Mouse (Mus musculus) intestine, postnatal 0 days (tissue): ENCODE measurements at regions not wholly inside any gene's neighbourhood (a gene's known extent, or its start where the extent isn't known, plus 50 kb on each side); places are given as distances from the start of the nearest gene placed in this dataset.

ENCODE experiments used
- ATAC-seq: fragments of 200-750 bp; cut with Nextera tagmentation; 2 replicates; pipeline ENCODE4 v1.8.0; 2017; ENCODE audit warnings: mild to moderate bottlenecking, moderate TSS enrichment, moderate library complexity
- H3K27ac ChIP-seq: fragments of 300-500 bp; sonication (generic); 2 replicates; pipeline ENCODE4 v1.5.1; 2014; ENCODE audit warnings: mild to moderate bottlenecking, low read depth, low read length, moderate library complexity
- H3K27me3 ChIP-seq: fragments of 300-500 bp; sonication (generic); replicated peaks from 2 replicates; pipeline ENCODE4 v1.6.1; 2014; ENCODE audit warnings: low read length, mixed read lengths; ENCODE audit not compliant: control insufficient read depth, insufficient read depth
- H3K36me3 ChIP-seq: fragments of 300-500 bp; sonication (generic); 2 replicates; pipeline ENCODE4 v1.6.1; 2014; ENCODE audit warnings: mild to moderate bottlenecking, moderate library complexity; ENCODE audit not compliant: control insufficient read depth, insufficient read depth
- H3K4me1 ChIP-seq: fragments of 300-500 bp; sonication (generic); replicated peaks from 2 replicates; pipeline ENCODE4 v1.6.1; 2014; ENCODE audit warnings: antibody characterized with exemption, low read length, mixed read lengths; ENCODE audit not compliant: control insufficient read depth, insufficient read depth
- H3K4me2 ChIP-seq: fragments of 300-500 bp; sonication (generic); replicated peaks from 2 replicates; pipeline ENCODE4 v1.6.1; 2014; ENCODE audit warnings: low read depth, mild to moderate bottlenecking, moderate library complexity
- H3K4me3 ChIP-seq: fragments of 300-500 bp; sonication (generic); 2 replicates; pipeline ENCODE4 v1.5.1; 2014; ENCODE audit warnings: low read depth, low read length
- H3K9ac ChIP-seq: fragments of 300-500 bp; sonication (generic); 2 replicates; pipeline ENCODE4 v1.6.1; 2014; ENCODE audit warnings: mild to moderate bottlenecking, low read depth, low read length
- H3K9me3 ChIP-seq: fragments of 300-500 bp; sonication (generic); 2 replicates; pipeline ENCODE4 v1.6.1; 2016; ENCODE audit warnings: mixed run types; ENCODE audit not compliant: control insufficient read depth
- CTCF ChIP-seq: sonication (generic); IDR thresholded peaks from 2 replicates; pipeline ENCODE4 v1.5.1; 2016; ENCODE audit warnings: low read depth, mild to moderate bottlenecking, control low read depth, antibody characterized with exemption, moderate library complexity
- WGBS: fragments of 180-500 bp; shearing (Covaris S2); extraction: QIAGEN DNeasy Blood & Tissue Kit; methylation state at CpG from one replicate; pipeline ENCODE4 v1.1.7; 2014; 5-methylcytosine and 5-hydroxymethylcytosine counted together

- no peak for ATAC-seq
- H3K4me3 ChIP-seq = no peak overlapping the region
- 78% methylated on average over 4 of the region's 4 CpGs for WGBS
- H3K36me3 ChIP-seq = no peaks in the 10 kb centered on the region
- no peak overlapping the region for H3K27ac ChIP-seq
- H3K4me2 ChIP-seq = no peak overlapping the region
- no peak for TF ChIP-seq CTCF
- H3K9ac ChIP-seq = no peak overlapping the region
- no peaks in the 10 kb centered on the region for H3K9me3 ChIP-seq
- H3K4me1 ChIP-seq = no peaks in the 10 kb centered on the region
- no peaks in the 10 kb centered on the region for H3K27me3 ChIP-seq
These were observed 100.2 kb upstream of the Zbtb40 start for GRCm38 (mm10) chr4:137148756-137149155.

DNA sequence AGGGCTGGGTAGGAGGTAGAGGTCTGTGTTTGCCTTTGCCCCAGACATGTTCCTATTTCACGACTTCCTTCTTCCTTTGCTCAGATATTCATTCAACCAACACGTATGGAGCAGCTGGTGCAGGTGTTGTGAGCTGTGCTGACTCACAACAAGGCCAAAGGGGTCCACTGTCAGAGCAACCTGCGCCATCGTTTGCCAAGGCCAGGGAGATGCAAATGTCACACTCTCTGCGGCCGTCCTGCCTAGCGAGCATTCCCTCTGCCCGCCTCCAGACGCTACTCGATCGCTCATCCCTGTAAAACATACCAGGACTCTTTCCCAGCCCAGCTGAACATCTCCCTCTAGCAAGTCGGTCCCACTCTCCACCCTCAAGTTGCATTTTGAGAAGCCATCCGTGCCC, 99.2 kb upstream of the Zbtb40 start:
- no peaks in the 10 kb centered on the region for H3K27me3 ChIP-seq
- no peak overlapping the region for H3K27ac ChIP-seq
- no peaks in the 10 kb centered on the region for H3K4me1 ChIP-seq
- no peak for TF ChIP-seq CTCF
- no peak overlapping the region for H3K4me3 ChIP-seq
- no peaks in the 10 kb centered on the region for H3K9me3 ChIP-seq
- no peak overlapping the region for H3K9ac ChIP-seq
- ATAC-seq = no peak
- 81% methylated on average over 13 of the region's 13 CpGs for WGBS
- no peaks in the 10 kb centered on the region for H3K36me3 ChIP-seq
- no peak overlapping the region for H3K4me2 ChIP-seq

DNA sequence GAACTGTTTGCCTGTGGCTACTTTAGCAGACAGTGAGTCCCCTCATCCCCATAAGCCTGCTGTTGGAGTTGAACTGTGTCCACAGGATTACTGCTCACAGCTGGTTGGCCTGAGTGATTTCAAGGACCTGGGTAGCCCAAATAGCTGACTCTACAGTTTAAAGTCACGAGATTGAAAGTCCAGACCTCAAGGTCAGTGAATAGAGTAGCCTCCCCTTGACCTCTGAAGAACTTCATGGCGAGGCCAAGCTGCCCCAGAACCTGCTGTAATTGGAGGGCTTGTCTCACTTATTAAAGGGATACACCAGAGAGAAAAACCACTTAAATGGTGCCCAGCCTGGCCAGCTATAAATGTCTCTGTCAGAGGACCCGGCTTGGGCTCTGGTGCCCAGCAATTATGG, 97.7 kb upstream of the Zbtb40 start:
- no peak for ATAC-seq
- H3K4me3 ChIP-seq = no peak overlapping the region
- no peak overlapping the region for H3K4me2 ChIP-seq
- H3K9ac ChIP-seq = no peak overlapping the region
- H3K27me3 ChIP-seq = no peaks in the 10 kb centered on the region
- no peaks in the 10 kb centered on the region for H3K36me3 ChIP-seq
- H3K4me1 ChIP-seq = no peaks in the 10 kb centered on the region
- TF ChIP-seq CTCF = no peak
- H3K27ac ChIP-seq = no peak overlapping the region
- no peaks in the 10 kb centered on the region for H3K9me3 ChIP-seq
- WGBS = 64% methylated on average over 3 of the region's 3 CpGs

GRCm38 (mm10) chr4:137142316-137142715, 93.7 kb upstream of the Zbtb40 start:
- Histone ChIP-seq H3K27me3 (no peaks in the 10 kb centered on the region), H3K4me3 (no peak overlapping the region), H3K9me3 (no peaks in the 10 kb centered on the region), H3K27ac (no peak overlapping the region), H3K36me3 (no peaks in the 10 kb centered on the region), H3K9ac (no peak overlapping the region), H3K4me1 (no peaks in the 10 kb centered on the region), H3K4me2 (no peak overlapping the region)
- no peak for TF ChIP-seq CTCF
- no peak for ATAC-seq
- 43% methylated on average over 9 of the region's 9 CpGs for WGBS

DNA sequence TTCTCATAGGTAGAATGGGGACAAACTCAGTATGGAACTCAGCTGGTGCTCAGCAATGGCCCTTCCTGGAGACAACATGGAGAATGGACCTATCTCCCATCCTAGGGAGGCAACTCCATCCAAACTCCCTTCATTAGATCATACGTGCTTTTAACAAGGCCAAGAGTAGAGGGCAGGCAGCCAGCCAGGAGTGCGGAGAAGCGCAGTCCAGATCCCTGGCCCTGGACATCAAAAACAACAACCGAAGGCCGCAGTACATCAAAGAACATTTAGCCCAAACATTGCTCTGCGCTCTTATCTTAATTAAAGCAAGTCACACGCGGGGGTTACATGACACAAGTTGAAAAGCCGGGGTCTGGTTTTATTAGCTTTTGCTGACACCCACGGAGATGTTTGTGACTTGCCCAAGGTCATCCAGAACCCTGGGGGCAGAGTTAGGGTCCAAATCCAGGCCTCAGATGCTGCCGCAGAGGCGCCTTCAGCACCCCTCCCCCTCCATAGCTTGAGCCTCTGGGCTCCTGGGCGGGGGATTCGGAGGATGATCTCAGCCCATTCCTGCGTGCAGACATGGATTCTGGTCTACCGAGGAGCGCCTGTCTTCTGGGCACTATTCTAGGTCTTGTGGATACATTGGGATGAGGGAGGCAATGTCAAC, 90.6 kb upstream of the Zbtb40 start:
- Histone ChIP-seq H3K36me3 (no peaks in the 10 kb centered on the region), H3K9me3 (no peaks in the 10 kb centered on the region), H3K4me1 (no peaks in the 10 kb centered on the region), H3K9ac (no peak overlapping the region), H3K27me3 (no peaks in the 10 kb centered on the region), H3K4me3 (no peak overlapping the region), H3K27ac (no peak overlapping the region), H3K4me2 (no peak overlapping the region)
- no peak for ATAC-seq
- 66% methylated on average over 17 of the region's 17 CpGs for WGBS
- no peak for TF ChIP-seq CTCF

GRCm38 (mm10) chr4:137138127-137138526, 89.5 kb upstream of the Zbtb40 start:
- Histone ChIP-seq H3K27ac (no peak overlapping the region), H3K27me3 (no peaks in the 10 kb centered on the region), H3K4me1 (no peaks in the 10 kb centered on the region), H3K9ac (no peak overlapping the region), H3K9me3 (no peaks in the 10 kb centered on the region), H3K4me2 (no peak overlapping the region), H3K4me3 (no peak overlapping the region), H3K36me3 (no peaks in the 10 kb centered on the region)
- no peak for ATAC-seq
- WGBS = 62% methylated on average over 6 of the region's 6 CpGs
- no peak for TF ChIP-seq CTCF

GRCm38 (mm10) chr4:137136313-137136712, 87.7 kb upstream of the Zbtb40 start:
- Histone ChIP-seq H3K27me3 (no peaks in the 10 kb centered on the region), H3K36me3 (no peaks in the 10 kb centered on the region), H3K4me3 (no peak overlapping the region), H3K4me1 (no peaks in the 10 kb centered on the region), H3K27ac (no peak overlapping the region), H3K9ac (no peak overlapping the region), H3K4me2 (no peak overlapping the region), H3K9me3 (no peaks in the 10 kb centered on the region)
- TF ChIP-seq CTCF = no peak
- 78% methylated on average over 4 of the region's 4 CpGs for WGBS
- ATAC-seq = no peak
